Mouse (Mus musculus) left cerebral cortex, postnatal 25 days (tissue): Measurements from ENCODE around the gene Prss57. TPM values are rescaled to one million over a fixed set of nuclear protein-coding genes. Genes with fewer than 3 reads are reported as not detected.

Source experiments
- DNase-seq, 2 experiments: peaks; one replicate each; pipeline ENCODE4 v3.0.0; 2022; ENCODE audit warnings: low spot score in 2 of 2, mixed read lengths in 1 of 2
- intact Hi-C: fragments of 180-260 bp; cut with DNase I; formaldehyde crosslinking; loops from one replicate; pipeline ENCODE4 v1.15.1; 2025
- total RNA-seq, 2 experiments: library from RNA; stranded (reverse); gene quantifications; 2 replicates each; pipeline ENCODE4 v1.2.3; 2021

Gene Prss57
- 1 to 10 TPM in 1 of 2 experiments, under 1 TPM in 1; 0.62 to 1.1 TPM for total RNA-seq

GRCm38 (mm10) chr10:79790861-79791260 lies at the start of gene Prss57:
Gene Prss57 (minus strand): TSS chr10:79790961.
- intact Hi-C loops: no loop called here
- DNase-seq: no peak

- DNase-seq: no peak
- intact Hi-C loops: loop anchor here (2.0 kb wide), 1 partner anchor 15 kb away; the partner anchor contains the start of gene Ptbp1
These were observed 49.3 kb upstream of the Prss57 start for GRCm38 (mm10) chr10:79840091-79840490.

GRCm38 (mm10) chr10:79838151-79838550 lies 47.4 kb upstream of the Prss57 start:
- intact Hi-C loops: loop anchor here (5.0 kb wide), 1 partner anchor 44 kb away; no protein-coding TSS in a partner anchor
- no peak for DNase-seq

- intact Hi-C loops: loop anchor here (5.0 kb wide), 1 partner anchor 45 kb away; no protein-coding TSS in a partner anchor
- DNase-seq: no peak
These were observed 46.2 kb upstream of the Prss57 start for GRCm38 (mm10) chr10:79836918-79837317.

GRCm38 (mm10) chr10:79834769-79835398 lies 44.1 kb upstream of the Prss57 start:
- intact Hi-C loops: loop anchor here (1.0 to 5.0 kb wide), 3 partner anchors 47 to 120 kb away; no protein-coding TSS in a partner anchor
- peak; percentile 71 to 77 for DNase-seq

GRCm38 (mm10) chr10:79832786-79833181 lies 42.0 kb upstream of the Prss57 start:
- no peak for DNase-seq
- intact Hi-C loops: no loop called here

- no peak for DNase-seq
- intact Hi-C loops: no loop called here
These were observed 41.4 kb upstream of the Prss57 start for GRCm38 (mm10) chr10:79832026-79832785.

- intact Hi-C loops: no loop called here
- no peak for DNase-seq
These were observed 40.8 kb upstream of the Prss57 start for GRCm38 (mm10) chr10:79831583-79831982.

- intact Hi-C loops: loop anchor here (5.0 kb wide), 1 partner anchor 102 kb away; no protein-coding TSS in a partner anchor
- no peak for DNase-seq
These were observed 33.7 kb upstream of the Prss57 start for GRCm38 (mm10) chr10:79824413-79824812.

- intact Hi-C loops: loop anchor here (5.0 kb wide), 1 partner anchor 101 kb away; no protein-coding TSS in a partner anchor
- no peak for DNase-seq
These were observed 32.2 kb upstream of the Prss57 start for GRCm38 (mm10) chr10:79823011-79823410.

- intact Hi-C loops: loop anchor here (5.0 kb wide), 1 partner anchor 100 kb away; no protein-coding TSS in a partner anchor
- no peak for DNase-seq
These were observed 31.6 kb upstream of the Prss57 start for GRCm38 (mm10) chr10:79822372-79822771.

GRCm38 (mm10) chr10:79821731-79822130 lies 31.0 kb upstream of the Prss57 start:
- intact Hi-C loops: loop anchor here (5.0 kb wide), 1 partner anchor 99 kb away; no protein-coding TSS in a partner anchor
- DNase-seq: no peak

GRCm38 (mm10) chr10:79820782-79821181 lies 30.0 kb upstream of the Prss57 start, which contains the start of gene Misp:
Gene Misp (plus strand): TSS chr10:79820989.
- intact Hi-C loops: loop anchor here (5.0 kb wide), 1 partner anchor 98 kb away; no protein-coding TSS in a partner anchor
- no peak for DNase-seq

GRCm38 (mm10) chr10:79820277-79820676 lies 29.5 kb upstream of the Prss57 start:
- no peak for DNase-seq
- intact Hi-C loops: loop anchor here (5.0 kb wide), 1 partner anchor 98 kb away; no protein-coding TSS in a partner anchor

- DNase-seq: no peak
- intact Hi-C loops: loop anchor here (5.0 kb wide), 1 partner anchor 97 kb away; no protein-coding TSS in a partner anchor
These were observed 28.8 kb upstream of the Prss57 start for GRCm38 (mm10) chr10:79819606-79820005.

GRCm38 (mm10) chr10:79818225-79818624 lies 27.5 kb upstream of the Prss57 start:
- DNase-seq: no peak
- intact Hi-C loops: no loop called here

GRCm38 (mm10) chr10:79817111-79817510 lies 26.4 kb upstream of the Prss57 start:
- no peak for DNase-seq
- intact Hi-C loops: no loop called here

GRCm38 (mm10) chr10:79815671-79816494 lies 25.1 kb upstream of the Prss57 start:
- intact Hi-C loops: no loop called here
- DNase-seq: no peak

- intact Hi-C loops: no loop called here
- DNase-seq: no peak
These were observed 23.6 kb upstream of the Prss57 start for GRCm38 (mm10) chr10:79814271-79814842.
